Comparison of ENCODE assay signal across 14 mouse cellular contexts in genomic region chr10:95317581-95318391, GRCm38 (mm10). TPM values are rescaled to one million over a fixed set of nuclear protein-coding genes. Genes with fewer than 3 reads are reported as not detected.
A peak's percentile ranks its signal among the peaks of the same experiment; 100 is the strongest.
DNase-seq lines count a peak whose midpoint lies in the region; ATAC-seq lines count a peak whose summit lies in the region.
"Had no signal": no experiment of that assay in that cellular context is flagged by ENCODE, and none has a peak within 500 bp of the region (broad histone marks: within the 10 kb centered on the region; RNA-seq: fewer than 3 reads in every experiment).

No protein-coding gene starts in this region.

- DNase-seq in lung, postnatal 14 days, result no peak
- DNase-seq in adipocyte (ENCODE audit: low spot score), result peak; percentile 45
- DNase-seq in gastrocnemius, postnatal 36 days, result peak; percentile 47 to 55
- peak; percentile 68 to 74 for DNase-seq in heart, postnatal 36 days
- no peak for DNase-seq in cerebellum, adult 11 months
- no peak for DNase-seq in retina, embryonic 14.5 days (ENCODE audit: low spot score)
- DNase-seq in spleen, postnatal 14 days (ENCODE audit: low spot score in 2 of 2), result no peak
- DNase-seq: cerebellum, adult 9-10 months; lung, embryonic 14.5 days; right cerebral cortex, postnatal 14 days had no signal

- H3K9me3 ChIP-seq in lung, embryonic 16.5 days (ENCODE audit: control insufficient read depth, low read length), result no peaks in the 10 kb centered on the region
- H3K9me3 ChIP-seq: embryonic facial prominence, embryonic 15.5 days had no signal

- H3K27me3 ChIP-seq in lung, embryonic 16.5 days (ENCODE audit: control insufficient read depth, insufficient read depth, low read depth, low read length), result no peaks in the 10 kb centered on the region
- H3K27me3 ChIP-seq: embryonic facial prominence, embryonic 15.5 days had no signal

- ATAC-seq in lung, embryonic 16.5 days (ENCODE audit: low read depth), result no peak
- ATAC-seq: CD4-positive, CD25-positive, alpha-beta regulatory T cell, adult 4 months had no signal

- WGBS in lung, embryonic 16.5 days, result 84% methylated on average over 21 of the region's 21 CpGs

- peak overlapping the region; percentile 17; the same call in 1 of the 2 replicates for H3K9ac ChIP-seq in lung, embryonic 16.5 days (ENCODE audit: low read length)
- H3K9ac ChIP-seq: embryonic facial prominence, embryonic 15.5 days; lung, embryonic 14.5 days had no signal

- H3K4me1 ChIP-seq in lung, embryonic 16.5 days (replicated peaks; ENCODE audit: control insufficient read depth, insufficient read depth, low read length), result peaks cover 42% of the 10 kb centered on the region

- intact Hi-C loops in gastrocnemius, postnatal 36 days (cut with DNase I), result no loop called here
- intact Hi-C loops in heart, postnatal 36 days (cut with DNase I), result loop anchor here (1.0 to 2.0 kb wide), 3 partner anchors 53 to 175 kb away; partner anchors contain the start of gene Socs2

- no peak overlapping the region for H3K4me3 ChIP-seq in lung, embryonic 16.5 days (ENCODE audit: low read length)
- H3K4me3 ChIP-seq: embryonic facial prominence, embryonic 15.5 days; myocyte had no signal

- no peak overlapping the region for H3K4me2 ChIP-seq in lung, embryonic 16.5 days (ENCODE audit: low read depth, low read length)
- H3K4me2 ChIP-seq: embryonic facial prominence, embryonic 15.5 days; lung, embryonic 14.5 days had no signal

- H3K36me3 ChIP-seq in lung, embryonic 16.5 days (ENCODE audit: control insufficient read depth, insufficient read depth, low read length), result no peaks in the 10 kb centered on the region
- H3K36me3 ChIP-seq: embryonic facial prominence, embryonic 15.5 days had no signal

- H3K27ac ChIP-seq in lung, embryonic 16.5 days (ENCODE audit: low read length), result no peak overlapping the region
- H3K27ac ChIP-seq: embryonic facial prominence, embryonic 15.5 days had no signal

RNA-seq across cellular contexts. Expression of gene Cradd, which starts 6.1 kb away (rescaled TPM):
- 12.0 and 12.7 TPM in 2 replicates for polyA plus RNA-seq in lung, embryonic 16.5 days (2015; fragmentation: Nextera tagmentation; extraction: Ambion mirVana)
- total RNA-seq in gastrocnemius, postnatal 36 days (2021), result 10 to 100 TPM in 1 of 2 experiments, 1 to 10 TPM in 1; 8.3 to 11.1 TPM
- 10 to 100 TPM in 1 of 2 experiments, 1 to 10 TPM in 1; 8.8 to 12.5 TPM for total RNA-seq in heart, postnatal 36 days (2021)

Comparison
In these comparisons a context has a peak if more than half of its experiments do, and no peak if none do; other contexts are left out.
1. DNase-seq: peak in adipocyte (single experiment), gastrocnemius, postnatal 36 days (2 of 2) and heart, postnatal 36 days (2 of 2); none in lung, postnatal 14 days (single experiment), cerebellum, adult 11 months (single experiment), retina, embryonic 14.5 days (single experiment) and spleen, postnatal 14 days (0 of 2).